Mouse (Mus musculus) layer of hippocampus, postnatal 36 days (tissue): ENCODE results near the gene Atp10b. TPM values are rescaled to one million over a fixed set of nuclear protein-coding genes. Genes with fewer than 3 reads are reported as not detected.

Source experiments
- total RNA-seq, 2 experiments: library from RNA; stranded (reverse); gene quantifications; 2 replicates each; pipeline ENCODE4 v1.2.3; 2021

Gene Atp10b
- total RNA-seq, 2 experiments from 2014 or later = 1.2 to 1.5 TPM

Other genes starting within 250 kb of the Atp10b start
- gene Gm9972, start 114.1 kb upstream of the Atp10b start, total RNA-seq = not detected